Mouse (Mus musculus) lung, embryonic 14.5 days (tissue): Measurements from ENCODE around the gene Rap1a. TPM values are rescaled to one million over a fixed set of nuclear protein-coding genes. Genes with fewer than 3 reads are reported as not detected.

Source experiments
- ATAC-seq: fragments of 200-750 bp; cut with Nextera tagmentation; 2 replicates; pipeline ENCODE4 v1.8.0; 2017; ENCODE audit warnings: mild to moderate bottlenecking, moderate TSS enrichment, moderate library complexity; ENCODE audit not compliant: insufficient read depth
- DNase-seq: peaks from one replicate; pipeline ENCODE4 v3.0.0-alpha.2; 2015
- H3K27ac ChIP-seq: fragments of 300-500 bp; sonication (generic); 2 replicates; pipeline ENCODE4 v1.5.1; 2014; ENCODE audit warnings: low read depth, mild to moderate bottlenecking, moderate library complexity
- H3K27me3 ChIP-seq: fragments of 300-500 bp; sonication (generic); 2 replicates; pipeline ENCODE4 v1.6.1; 2014; ENCODE audit warnings: low read length, control low read depth; ENCODE audit not compliant: insufficient read depth
- H3K36me3 ChIP-seq: fragments of 300-500 bp; sonication (generic); 2 replicates; pipeline ENCODE4 v1.6.1; 2014; ENCODE audit warnings: control low read depth; ENCODE audit not compliant: insufficient read depth
- H3K4me1 ChIP-seq: fragments of 300-500 bp; sonication (generic); 2 replicates; pipeline ENCODE4 v1.6.1; 2014; ENCODE audit warnings: antibody characterized with exemption, control low read depth; ENCODE audit not compliant: insufficient read depth
- H3K4me2 ChIP-seq: fragments of 300-500 bp; sonication (generic); 2 replicates; pipeline ENCODE4 v1.6.1; 2014; ENCODE audit warnings: mild to moderate bottlenecking
- H3K4me3 ChIP-seq: fragments of 300-500 bp; sonication (generic); 2 replicates; pipeline ENCODE4 v1.5.1; 2014; ENCODE audit warnings: low read depth, low read length
- H3K9ac ChIP-seq: fragments of 300-500 bp; sonication (generic); 2 replicates; pipeline ENCODE4 v1.6.1; 2014
- H3K9me3 ChIP-seq: fragments of 300-500 bp; sonication (generic); 2 replicates; pipeline ENCODE4 v1.6.1; 2016; ENCODE audit warnings: low read depth, low read length, control low read depth
- CTCF ChIP-seq: IDR thresholded peaks from 2 replicates; pipeline ENCODE4 v1.5.1; 2016; ENCODE audit warnings: antibody characterized with exemption, low read depth
- WGBS: fragments of 180-500 bp; shearing (Covaris S2); extraction: QIAGEN DNeasy Blood & Tissue Kit; methylation state at CpG from one replicate; pipeline ENCODE4 v1.1.7; 2014; 5-methylcytosine and 5-hydroxymethylcytosine counted together
- polyA plus RNA-seq: library from polyadenylated mRNA; unstranded; fragments of >200 nt; fragmentation: Nextera tagmentation; extraction: Ambion mirVana; gene quantifications from 2 replicates; pipeline ENCODE4 v1.2.1, GENCODE M21; 2014

The Rap1a gene
- polyA plus RNA-seq, 1 experiment from 2014 or later, result 95.5 TPM

DNA sequence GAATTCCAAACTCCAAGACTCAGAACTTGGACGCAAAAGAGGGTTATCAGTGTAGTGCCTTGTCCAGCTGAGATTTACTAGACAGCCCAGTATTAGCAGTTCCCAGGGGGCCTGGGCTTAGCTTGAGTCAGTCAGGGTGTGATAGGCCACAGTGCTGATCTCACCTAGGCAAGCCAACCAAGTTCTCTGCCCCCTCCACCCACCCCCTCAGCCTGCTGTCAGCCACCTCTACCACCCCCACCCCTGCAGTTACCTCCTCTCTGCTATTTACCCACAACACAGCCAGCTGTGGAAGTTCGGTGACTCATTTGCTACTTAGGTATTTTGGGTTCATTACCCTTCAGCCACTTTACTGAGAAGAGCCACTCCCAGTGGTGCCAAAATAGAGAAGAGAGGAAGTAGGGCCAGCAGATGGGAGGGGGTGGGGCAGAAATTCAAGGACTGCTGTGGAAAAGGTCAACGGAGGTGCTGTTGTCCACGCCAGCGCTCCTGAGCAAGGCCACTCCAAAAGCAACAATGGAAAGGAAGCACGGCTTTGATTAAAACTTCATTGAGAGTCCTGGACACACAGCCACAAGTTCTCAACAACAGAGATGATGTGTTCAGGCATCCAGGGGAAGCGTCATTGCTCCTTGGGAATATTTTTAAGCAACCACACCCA is 24.5 kb upstream of the Rap1a start:
- Histone ChIP-seq H3K4me2 (no peak overlapping the region), H3K36me3 (no peaks in the 10 kb centered on the region), H3K4me1 (0 out of 2 replicates have a peak, but pooled peaks cover 4% of the 10 kb centered on the region), H3K27ac (no peak overlapping the region), H3K4me3 (no peak overlapping the region), H3K9ac (no peak overlapping the region), H3K9me3 (no peaks in the 10 kb centered on the region), H3K27me3 (no peaks in the 10 kb centered on the region)
- DNase-seq, result peak; percentile 19
- TF ChIP-seq CTCF, result no peak
- 48% methylated on average over 7 of the region's 7 CpGs for WGBS
- ATAC-seq, result peak; percentile 75

DNA sequence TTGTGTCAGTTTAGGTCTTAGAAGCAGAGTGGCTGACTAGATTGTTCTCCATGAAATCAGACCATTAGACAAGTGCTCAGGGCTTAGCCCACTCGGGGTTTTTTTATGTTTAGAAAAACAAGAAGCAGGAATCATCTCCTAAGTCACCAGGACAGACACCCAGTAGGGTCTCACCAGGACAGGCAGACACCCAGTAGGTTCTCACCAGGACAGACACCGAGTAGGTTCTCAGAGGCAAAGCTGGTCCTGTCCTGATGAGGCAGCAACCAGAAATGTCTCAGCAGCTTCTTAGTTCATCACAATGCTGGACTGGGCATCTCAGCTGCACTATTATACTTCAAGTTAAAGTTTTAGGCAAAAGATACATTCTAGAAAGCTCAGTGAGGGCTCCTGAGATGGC is 23.6 kb upstream of the Rap1a start:
- 50% methylated on average over 2 of the region's 2 CpGs for WGBS
- Histone ChIP-seq H3K27me3 (no peaks in the 10 kb centered on the region), H3K36me3 (no peaks in the 10 kb centered on the region), H3K9ac (no peak overlapping the region), H3K4me3 (no peak overlapping the region), H3K27ac (no peak overlapping the region), H3K4me1 (peaks cover 7% of the 10 kb centered on the region; the same call in 1 of the 2 replicates), H3K9me3 (no peaks in the 10 kb centered on the region), H3K4me2 (no peak overlapping the region)
- no peak for TF ChIP-seq CTCF
- DNase-seq (no peak), ATAC-seq (no peak)

DNA sequence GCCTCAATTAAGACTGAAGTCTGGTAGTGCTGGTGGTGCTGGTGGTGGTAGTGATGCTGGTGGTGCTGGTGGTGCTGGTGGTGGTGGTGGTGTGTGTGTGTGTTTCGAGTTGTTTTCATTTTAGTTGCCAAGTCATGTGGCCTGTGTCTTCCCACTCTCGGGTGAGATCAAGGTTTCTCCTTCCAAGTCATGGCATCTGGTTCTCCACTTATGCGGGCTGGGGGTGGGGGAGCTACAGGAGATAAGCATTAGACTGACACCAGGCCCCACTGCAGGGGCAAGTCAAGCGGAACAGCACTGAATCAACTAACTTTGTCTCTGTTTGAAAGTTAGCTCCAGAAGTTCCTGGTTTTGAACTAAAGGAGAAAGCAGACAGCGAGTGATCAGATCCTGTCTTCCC is 23.0 kb upstream of the Rap1a start:
- no peak for TF ChIP-seq CTCF
- no peaks in the 10 kb centered on the region for H3K27me3 ChIP-seq
- H3K4me1 ChIP-seq, result peaks cover 7% of the 10 kb centered on the region; the same call in 1 of the 2 replicates
- H3K4me3 ChIP-seq, result no peak overlapping the region
- no peak overlapping the region for H3K27ac ChIP-seq
- H3K36me3 ChIP-seq, result no peaks in the 10 kb centered on the region
- no peaks in the 10 kb centered on the region for H3K9me3 ChIP-seq
- H3K9ac ChIP-seq, result no peak overlapping the region
- ATAC-seq, result no peak
- 29% methylated on average over 5 of the region's 5 CpGs for WGBS
- no peak for DNase-seq
- no peak overlapping the region for H3K4me2 ChIP-seq

GRCm38 (mm10) chr3:105823609-105824008 is 22.5 kb upstream of the Rap1a start:
- ATAC-seq (no peak), DNase-seq (no peak)
- TF ChIP-seq CTCF, result no peak
- H3K9me3 ChIP-seq, result no peaks in the 10 kb centered on the region
- peaks cover 11% of the 10 kb centered on the region; the same call in 1 of the 2 replicates for H3K4me1 ChIP-seq
- H3K4me3 ChIP-seq, result no peak overlapping the region
- H3K4me2 ChIP-seq, result no peak overlapping the region
- no peak overlapping the region for H3K9ac ChIP-seq
- no peak overlapping the region for H3K27ac ChIP-seq
- H3K36me3 ChIP-seq, result no peaks in the 10 kb centered on the region
- H3K27me3 ChIP-seq, result no peaks in the 10 kb centered on the region

DNA sequence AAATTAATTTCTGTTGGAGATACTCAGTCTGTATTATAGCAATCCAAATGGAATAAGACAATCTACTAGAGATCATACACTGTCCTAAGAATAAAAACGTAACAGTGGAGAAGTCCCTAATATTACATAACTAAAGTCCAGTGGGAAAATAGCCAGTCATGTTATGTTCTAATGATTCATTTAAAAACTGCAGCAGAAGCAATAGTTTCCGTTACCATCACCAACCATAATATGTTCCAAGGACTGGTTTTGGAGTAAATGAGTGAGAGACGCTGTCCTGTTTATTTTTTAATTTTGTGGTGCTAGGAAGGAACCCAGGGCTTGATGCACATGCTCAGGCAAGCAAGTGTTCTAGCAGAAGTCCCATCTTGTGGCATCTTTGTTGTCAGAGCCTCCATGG is 20.4 kb upstream of the Rap1a start:
- no peak overlapping the region for H3K27ac ChIP-seq
- TF ChIP-seq CTCF, result no peak
- H3K4me3 ChIP-seq, result no peak overlapping the region
- ATAC-seq (no peak), DNase-seq (no peak)
- no peaks in the 10 kb centered on the region for H3K9me3 ChIP-seq
- H3K36me3 ChIP-seq, result no peaks in the 10 kb centered on the region
- H3K27me3 ChIP-seq, result no peaks in the 10 kb centered on the region
- H3K4me2 ChIP-seq, result no peak overlapping the region
- peaks cover 14% of the 10 kb centered on the region; the same call in 1 of the 2 replicates for H3K4me1 ChIP-seq
- 86% methylated on average over 3 of the region's 3 CpGs for WGBS
- H3K9ac ChIP-seq, result no peak overlapping the region

DNA sequence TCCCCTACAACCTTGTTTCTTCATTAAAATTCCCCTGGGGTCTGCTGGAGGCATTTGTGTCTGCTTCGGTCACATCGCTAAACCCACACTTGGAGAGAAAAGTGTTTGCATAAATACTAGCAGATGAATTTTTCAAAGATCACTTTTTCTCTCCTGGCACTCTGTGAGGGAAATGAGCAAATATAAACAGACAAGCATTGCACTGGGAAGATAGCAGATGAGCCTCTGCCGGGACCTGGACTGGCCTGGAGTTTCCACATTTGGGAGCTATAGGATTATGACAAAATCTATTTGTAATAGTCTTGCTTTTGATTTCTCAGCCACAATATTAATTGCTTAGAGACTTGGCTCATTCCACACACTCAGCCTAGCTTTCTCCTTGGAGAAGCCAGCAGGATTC is 19.1 kb upstream of the Rap1a start:
- Histone ChIP-seq H3K9ac (no peak overlapping the region), H3K27me3 (no peaks in the 10 kb centered on the region), H3K4me2 (no peak overlapping the region), H3K4me3 (no peak overlapping the region), H3K9me3 (no peaks in the 10 kb centered on the region), H3K27ac (no peak overlapping the region), H3K36me3 (no peaks in the 10 kb centered on the region), H3K4me1 (peaks cover 10% of the 10 kb centered on the region; the same call in 1 of the 2 replicates)
- WGBS, result 30% methylated on average over 3 of the region's 3 CpGs
- DNase-seq, result peak; percentile 40
- no peak for ATAC-seq
- no peak for TF ChIP-seq CTCF

DNA sequence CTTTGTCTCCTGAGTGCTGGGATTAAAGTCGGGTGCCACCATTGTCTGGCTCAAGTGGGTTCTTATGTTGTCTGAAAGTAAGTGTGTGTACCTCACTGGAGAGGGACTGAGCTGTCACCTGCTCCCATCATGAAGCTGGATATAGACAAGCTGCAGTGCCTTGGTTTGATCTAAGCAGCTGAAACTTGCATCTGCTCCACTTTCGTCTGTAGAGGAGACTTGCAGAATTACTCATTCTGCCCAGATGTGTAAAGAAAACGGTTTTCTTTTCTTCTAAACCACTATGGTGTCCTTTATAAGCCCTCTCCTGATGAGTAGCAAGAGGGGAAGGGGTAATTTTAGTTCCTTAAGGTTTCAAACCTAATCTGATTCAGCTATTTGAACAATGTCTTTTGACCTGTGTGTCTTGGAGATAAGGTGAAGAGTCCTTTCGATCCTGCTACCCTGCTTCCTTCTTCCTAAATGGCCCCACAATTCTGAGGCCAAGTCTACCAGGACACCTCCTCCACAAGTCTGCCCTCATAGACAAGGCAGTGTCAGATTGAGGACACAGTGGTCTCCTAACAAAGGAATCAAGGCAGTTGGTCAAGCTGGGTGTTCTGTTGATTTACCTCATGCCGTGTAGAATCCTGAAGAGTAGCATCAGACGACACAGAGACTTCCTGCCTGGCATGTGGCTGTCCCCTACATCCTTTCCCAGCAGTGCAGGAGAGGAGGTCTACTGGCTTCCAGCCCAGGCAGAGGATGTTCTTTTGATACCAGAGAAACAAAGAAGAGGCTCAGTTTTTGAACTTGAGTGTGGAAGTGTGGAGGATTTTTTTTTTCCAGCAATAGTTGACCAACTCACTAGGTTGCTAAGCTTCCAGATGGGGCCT is 17.2 kb upstream of the Rap1a start:
- Histone ChIP-seq H3K27ac (no peak overlapping the region), H3K27me3 (no peaks in the 10 kb centered on the region), H3K36me3 (no peaks in the 10 kb centered on the region), H3K9ac (no peak overlapping the region), H3K4me1 (peaks cover 10% of the 10 kb centered on the region; the same call in 1 of the 2 replicates), H3K4me2 (no peak overlapping the region), H3K9me3 (no peaks in the 10 kb centered on the region), H3K4me3 (no peak overlapping the region)
- 45% methylated on average over 6 of the region's 6 CpGs for WGBS
- no peak for TF ChIP-seq CTCF
- ATAC-seq (no peak), DNase-seq (peak; percentile 17)
